Mouse (Mus musculus): ENCODE data around the gene Map2k5. TPM values are rescaled to one million over a fixed set of nuclear protein-coding genes. Genes with fewer than 3 reads are reported as not detected.

Gene Map2k5
- total RNA-seq, 2 experiments from 2014 or later, result 31.6 to 34.0 TPM

DNA sequence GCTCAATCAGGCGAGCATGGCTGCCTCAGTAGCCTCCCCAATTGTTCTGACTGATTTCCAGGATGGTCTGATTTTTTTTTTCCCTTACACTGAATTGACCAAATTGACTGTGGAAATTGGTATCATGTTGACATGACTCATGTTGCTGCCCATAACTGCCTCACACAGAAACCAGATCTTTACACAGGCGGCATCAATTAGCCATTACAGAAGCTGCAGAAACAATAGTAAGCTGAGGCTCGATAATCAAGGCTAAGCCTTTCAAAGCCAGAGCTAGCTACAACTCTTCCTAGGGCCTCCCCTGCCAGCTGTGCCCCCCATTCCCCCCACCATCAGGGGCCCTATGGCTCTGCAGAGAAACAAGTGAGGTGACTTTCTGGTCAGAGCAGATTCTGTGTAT is 107.9 kb downstream of the Map2k5 start:
- DNase-seq (ENCODE audit: low spot score in 2 of 2), result no peak

GRCm38 (mm10) chr9:63263188-63263587 is 114.5 kb downstream of the Map2k5 start:
- no peak for DNase-seq (ENCODE audit: low spot score in 2 of 2)

DNA sequence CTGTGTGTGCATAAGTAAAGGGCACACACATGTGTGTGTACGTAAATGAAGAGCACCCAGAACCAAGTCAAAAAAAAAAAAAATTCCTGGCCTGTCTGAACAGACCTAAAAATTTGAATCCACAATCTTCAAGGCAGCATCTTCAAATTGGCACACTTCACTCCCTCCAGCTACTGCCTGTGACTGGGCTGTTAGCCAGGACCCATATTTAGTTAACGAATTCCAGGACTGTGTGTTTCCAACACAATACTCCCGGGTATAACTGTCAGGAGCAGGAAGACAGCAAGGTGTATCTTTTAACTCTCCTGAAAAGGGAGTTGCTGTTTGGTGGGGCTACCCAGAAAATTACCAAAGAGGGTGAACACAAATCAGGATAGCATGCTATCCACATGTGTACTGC is 118.9 kb downstream of the Map2k5 start:
- DNase-seq (ENCODE audit: low spot score in 2 of 2), result peak; percentile 24 to 29

- no peak for DNase-seq (ENCODE audit: low spot score in 2 of 2)
Measured at GRCm38 (mm10) chr9:63257739-63258138, 120.0 kb downstream of the Map2k5 start.

- no peak for DNase-seq (ENCODE audit: low spot score in 2 of 2)
Measured at GRCm38 (mm10) chr9:63250841-63251626, 126.7 kb downstream of the Map2k5 start.

DNA sequence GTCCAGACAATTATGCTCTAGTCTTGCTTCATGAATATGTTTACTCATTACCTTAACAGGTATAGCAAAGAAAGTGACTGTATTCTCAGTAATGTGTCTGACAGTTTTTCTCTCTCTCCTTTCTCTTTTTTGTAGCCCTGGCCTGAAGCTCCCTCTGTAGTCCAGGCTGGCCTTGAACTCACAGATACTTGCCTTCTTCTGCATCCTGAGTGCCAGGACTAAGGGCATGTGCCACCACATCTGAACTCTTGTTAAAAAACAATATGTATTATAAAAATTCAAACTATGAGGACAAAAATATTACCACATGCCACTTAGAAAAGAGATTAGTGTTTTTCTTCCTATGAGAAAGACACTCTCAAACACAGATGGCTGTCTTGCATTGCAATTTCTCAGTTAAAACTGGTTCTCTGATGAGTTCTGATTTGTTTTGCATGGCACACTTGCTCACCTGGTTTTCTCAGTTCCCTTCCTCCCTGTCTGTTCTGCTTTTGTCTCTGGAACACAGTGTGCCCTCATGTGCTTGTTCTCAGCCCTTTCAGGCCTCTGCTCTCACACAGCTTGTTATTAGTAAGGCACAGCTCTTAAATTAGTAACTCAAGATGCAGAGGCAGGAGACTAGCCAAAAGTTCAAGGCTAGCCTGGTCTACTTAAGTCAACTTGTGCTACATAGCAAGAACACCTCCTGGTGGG is 129.5 kb downstream of the Map2k5 start:
- no peak for DNase-seq (ENCODE audit: low spot score in 2 of 2)

- peak in 1 of 2 experiments; percentile 9 for DNase-seq (ENCODE audit: low spot score in 2 of 2)
Measured at GRCm38 (mm10) chr9:63246568-63247169, 131.0 kb downstream of the Map2k5 start.

GRCm38 (mm10) chr9:63241961-63242360 is 135.7 kb downstream of the Map2k5 start:
- DNase-seq (ENCODE audit: low spot score in 2 of 2), result no peak

DNA sequence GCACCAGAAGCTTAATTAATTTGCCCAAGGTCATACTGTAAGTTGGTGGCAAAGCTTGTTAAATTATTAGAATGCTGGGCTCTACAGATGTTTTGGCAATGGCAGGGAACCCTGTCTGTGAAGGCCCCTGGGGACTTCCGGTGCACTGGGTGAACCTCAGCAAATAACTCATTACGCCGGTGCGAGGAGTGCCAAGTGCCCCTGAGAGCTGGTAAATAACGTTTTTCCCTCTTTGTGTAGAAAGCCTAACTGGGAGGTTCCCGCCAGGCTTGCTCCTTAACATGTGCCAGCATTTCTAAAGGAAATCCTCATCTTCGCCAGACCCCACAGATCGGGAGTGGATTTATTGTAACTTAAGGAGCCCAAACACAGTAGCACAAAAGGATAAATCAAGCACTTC is 136.5 kb downstream of the Map2k5 start:
- DNase-seq (ENCODE audit: low spot score in 2 of 2), result no peak

DNA sequence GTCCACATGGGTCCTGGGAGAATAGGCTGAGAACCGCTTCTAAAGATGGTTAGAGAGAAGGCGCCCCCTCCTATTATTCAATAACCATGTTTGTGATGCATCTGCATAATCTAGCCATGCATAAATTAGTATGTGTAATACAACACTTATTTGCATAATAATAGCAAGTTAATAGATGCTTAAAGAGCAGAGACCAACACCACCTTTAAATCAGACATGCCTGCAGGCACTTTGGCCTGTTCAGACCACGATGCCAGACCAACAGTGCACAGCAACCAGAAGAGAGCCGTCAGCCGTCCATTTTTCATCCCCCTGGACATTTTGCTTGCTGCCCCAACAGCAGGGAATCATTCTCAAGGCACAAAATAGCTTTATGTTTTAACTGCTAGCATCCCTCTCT is 143.3 kb downstream of the Map2k5 start:
- DNase-seq (ENCODE audit: low spot score in 2 of 2), result no peak

GRCm38 (mm10) chr9:63230289-63230688 is 147.4 kb downstream of the Map2k5 start:
- no peak for DNase-seq (ENCODE audit: low spot score in 2 of 2)

DNA sequence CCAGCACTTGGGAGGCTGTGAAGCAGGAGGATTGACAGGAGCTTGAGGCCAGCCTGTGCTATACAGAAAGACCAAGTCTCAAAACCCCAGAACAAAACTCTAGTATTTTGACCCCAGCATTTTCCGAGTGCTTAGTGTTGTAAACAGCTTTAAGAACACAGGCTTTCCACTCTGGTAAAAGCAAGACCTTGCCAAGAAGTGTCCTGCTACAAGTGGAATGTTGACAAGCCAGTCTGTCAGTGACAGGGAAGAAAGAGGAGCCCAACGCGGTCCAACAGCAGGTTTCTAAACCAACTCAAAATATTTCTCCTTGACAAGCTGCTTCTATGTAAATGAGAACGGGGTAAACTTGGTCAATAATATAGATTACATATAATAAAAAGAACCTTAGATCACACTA is 148.6 kb downstream of the Map2k5 start:
- DNase-seq (ENCODE audit: low spot score in 2 of 2), result no peak

DNA sequence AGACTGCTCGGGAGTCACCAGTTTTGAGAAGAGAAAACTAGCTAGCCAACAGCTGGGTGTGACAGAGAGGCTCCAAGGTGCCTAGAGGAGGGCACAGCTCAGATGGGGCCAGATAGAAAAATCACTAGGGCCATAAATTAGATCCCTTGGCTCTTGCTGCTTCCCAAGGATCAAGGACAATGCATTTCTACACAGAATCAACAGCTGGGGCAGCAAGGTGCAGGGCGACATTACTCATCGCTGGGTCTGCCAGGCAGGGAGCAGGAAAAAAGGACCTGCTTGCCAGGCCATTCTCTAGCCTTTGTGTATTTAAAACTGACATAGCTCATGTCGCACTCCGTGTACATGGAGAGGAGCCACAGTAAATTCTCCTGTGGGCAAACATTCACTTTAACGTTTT is 155.5 kb downstream of the Map2k5 start:
- DNase-seq (ENCODE audit: low spot score in 2 of 2), result no peak

DNA sequence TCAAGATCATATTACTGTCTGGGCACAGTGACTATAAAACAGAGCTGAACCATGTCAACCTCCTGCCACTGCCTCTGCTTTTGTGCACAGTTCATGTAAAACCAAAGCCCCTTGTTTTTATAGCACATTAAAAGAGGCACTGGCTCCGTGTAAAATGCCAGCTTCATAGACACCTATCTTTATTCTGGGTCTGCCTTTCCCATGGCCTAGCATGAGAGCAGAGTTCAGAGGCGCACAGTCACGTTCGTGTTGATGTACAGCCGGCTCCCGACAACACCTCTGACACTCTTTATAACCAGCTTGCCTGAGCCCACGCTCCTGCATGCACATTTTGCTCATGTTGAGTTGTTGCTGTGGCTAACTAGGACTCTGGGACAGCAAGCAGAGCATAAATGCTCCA is 157.9 kb downstream of the Map2k5 start:
- DNase-seq (ENCODE audit: low spot score in 2 of 2), result no peak

DNA sequence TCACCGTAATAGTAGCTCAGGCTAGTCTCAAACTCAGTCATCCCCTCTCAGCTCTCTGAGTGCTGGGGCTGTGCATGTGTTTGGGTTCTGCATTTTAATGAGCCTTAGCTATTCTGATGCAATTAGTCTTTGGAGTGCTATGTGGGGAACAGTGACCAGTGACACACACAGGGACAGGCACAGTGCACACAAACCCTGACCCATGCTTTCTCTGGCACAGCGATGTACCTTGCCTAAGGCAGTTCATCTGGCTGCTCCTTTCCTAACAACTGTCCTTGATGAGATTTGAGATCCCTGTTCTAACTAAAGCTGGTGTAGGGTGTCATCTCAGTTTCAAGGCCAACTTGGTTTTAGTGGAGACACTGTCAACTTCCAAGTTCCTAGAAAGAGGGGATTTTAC is 162.7 kb downstream of the Map2k5 start:
- DNase-seq (ENCODE audit: low spot score in 2 of 2), result no peak

GRCm38 (mm10) chr9:63206769-63207276 is 170.9 kb downstream of the Map2k5 start:
- no peak for DNase-seq (ENCODE audit: low spot score in 2 of 2)

- no peak for DNase-seq (ENCODE audit: low spot score in 2 of 2)
Measured at GRCm38 (mm10) chr9:63203461-63203860, 174.2 kb downstream of the Map2k5 start.

DNA sequence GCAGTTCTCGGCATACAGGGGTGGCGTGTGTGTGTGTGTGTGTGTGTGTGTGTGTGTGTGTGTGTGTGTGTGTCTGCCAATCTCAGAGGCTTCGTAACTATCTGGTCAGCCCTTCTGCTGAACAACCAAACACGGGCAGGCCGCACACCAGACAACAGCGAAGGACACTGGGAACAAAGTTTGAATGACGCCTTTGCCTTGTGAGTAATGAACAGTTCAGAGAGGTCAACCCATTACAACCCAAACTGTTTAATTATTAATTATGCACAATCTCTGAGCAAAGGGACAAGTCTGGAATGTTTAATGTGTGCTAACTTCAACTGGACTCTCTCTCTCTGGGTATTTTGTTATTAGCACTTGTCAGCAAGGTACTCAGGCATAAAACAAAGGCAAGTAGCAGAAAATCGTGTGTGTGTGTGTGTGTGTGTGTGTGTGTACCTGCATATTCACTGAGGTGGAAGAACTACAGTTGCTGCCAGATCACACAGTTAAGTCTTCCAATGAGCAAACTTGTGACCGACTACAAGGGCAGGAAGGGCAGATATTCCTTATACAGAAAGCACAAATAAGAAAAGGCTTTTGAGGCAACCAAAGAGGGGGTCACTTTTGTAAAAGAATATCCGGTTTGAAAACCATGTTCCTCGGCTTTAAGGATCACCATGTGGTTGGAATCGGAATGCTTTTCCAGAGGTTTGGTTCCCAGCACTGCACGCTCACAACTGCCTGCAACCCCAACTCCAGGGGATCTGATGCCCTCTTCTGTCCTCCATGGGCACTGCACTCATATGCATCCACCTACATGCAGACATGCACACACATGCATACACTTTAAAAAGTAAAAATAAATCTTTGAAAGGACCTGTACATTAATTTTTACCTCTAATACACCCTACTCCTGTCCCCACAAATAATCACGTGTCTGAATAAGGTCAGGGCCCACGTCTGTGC is 176.1 kb downstream of the Map2k5 start:
- no peak for DNase-seq (ENCODE audit: low spot score in 2 of 2)

DNA sequence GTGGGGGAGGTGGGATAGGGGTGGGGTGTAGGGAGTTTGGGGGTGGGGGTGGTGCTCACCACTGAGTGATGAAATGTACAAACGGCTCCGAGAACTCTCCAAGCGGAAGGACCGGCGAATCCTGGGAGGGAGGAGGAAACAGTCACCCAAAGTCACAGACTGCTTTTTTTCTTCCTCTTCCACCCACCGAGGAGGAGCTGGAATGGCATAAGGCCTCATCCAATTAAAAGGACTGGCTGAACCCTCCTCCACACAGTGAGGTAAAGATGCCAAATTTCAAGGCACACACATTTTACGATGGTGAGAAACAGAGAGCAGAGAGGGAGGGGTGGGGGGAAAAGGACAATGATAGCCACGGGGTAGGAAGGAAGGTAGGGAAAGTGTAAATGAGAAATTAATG is 180.4 kb downstream of the Map2k5 start:
- DNase-seq (ENCODE audit: low spot score in 2 of 2), result no peak

DNA sequence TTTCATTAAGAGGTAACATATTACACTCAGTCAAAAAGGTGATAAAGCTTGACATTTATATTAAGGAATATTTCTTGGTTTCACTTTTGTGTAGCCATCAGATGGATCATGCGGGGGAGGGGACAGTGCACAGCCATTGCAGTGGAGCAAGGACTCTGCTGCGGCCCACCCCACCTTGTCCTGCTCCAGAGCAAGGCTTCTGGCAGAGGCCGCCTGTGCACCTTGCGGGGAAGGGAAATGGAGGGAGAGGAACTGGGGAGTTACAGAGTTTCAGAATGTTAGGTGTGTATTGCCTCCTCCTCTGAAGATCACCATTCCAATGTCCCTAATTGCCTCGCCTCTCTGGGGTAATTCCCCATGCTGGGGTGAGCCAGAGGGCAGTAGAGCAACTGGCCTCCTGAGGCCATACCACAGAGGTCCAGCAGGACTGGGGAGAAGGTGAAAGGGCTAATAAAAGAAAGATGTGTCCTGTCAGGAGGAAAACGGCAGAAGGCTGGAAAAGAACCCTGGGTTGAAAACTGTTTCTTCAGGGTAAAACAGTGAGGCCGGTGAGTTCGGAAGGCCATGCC is 181.5 kb downstream of the Map2k5 start:
- DNase-seq (ENCODE audit: low spot score in 2 of 2), result no peak

DNA sequence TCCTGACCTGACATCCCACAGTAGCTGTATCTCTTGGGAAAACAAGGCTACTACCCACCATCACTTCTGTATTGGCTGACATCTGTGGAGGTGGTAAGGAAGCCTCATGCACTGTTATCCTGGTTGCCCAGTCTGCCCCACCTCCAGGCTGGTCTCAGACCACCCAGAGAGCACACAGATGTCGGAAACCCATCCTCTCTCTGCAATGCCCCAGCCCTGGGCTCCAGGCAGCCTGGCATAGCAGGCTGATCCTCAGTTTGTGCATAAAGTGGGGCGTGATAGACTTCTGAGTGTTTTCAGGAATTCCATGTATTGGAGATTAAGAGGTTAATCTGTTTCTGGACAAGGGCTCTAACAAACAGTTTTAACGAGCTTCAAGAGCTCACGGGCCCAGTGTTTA is 182.2 kb downstream of the Map2k5 start:
- DNase-seq (ENCODE audit: low spot score in 2 of 2), result no peak
